8 mouse cellular contexts compared by ENCODE assay signal in genomic region chr14:20707201-20708190, GRCm38 (mm10). TPM values are rescaled to one million over a fixed set of nuclear protein-coding genes. Genes with fewer than 3 reads are reported as not detected.
DNase-seq lines count a peak whose midpoint lies in the region; ATAC-seq and TF ChIP-seq lines count a peak whose summit lies in the region.

Gene Zswim8, plus strand, starts transcription at chr14:20707552.

- H3K4me2 ChIP-seq in CH12.LX (ENCODE audit: insufficient read depth, low read depth, poor library complexity, severe bottlenecking), result peak within 1 kb of the TSS; percentile 64
- peak within 1 kb of the TSS; percentile 81 for H3K4me2 ChIP-seq in forebrain, embryonic 13.5 days
- peak within 1 kb of the TSS; percentile 97 for H3K4me2 ChIP-seq in liver, postnatal 0 days (ENCODE audit: low read depth, low read length)
- H3K4me2 ChIP-seq in neural tube, embryonic 14.5 days (ENCODE audit: low read depth, low read length), result peak within 1 kb of the TSS; percentile 74

- no peaks in the 10 kb centered on the region for H3K9me3 ChIP-seq in CH12.LX (replicated peaks; ENCODE audit: low read length)
- H3K9me3 ChIP-seq in forebrain, embryonic 13.5 days (replicated peaks), result no peaks in the 10 kb centered on the region
- no peaks in the 10 kb centered on the region for H3K9me3 ChIP-seq in liver, postnatal 0 days (ENCODE audit: low read length)
- H3K9me3 ChIP-seq in neural tube, embryonic 14.5 days (ENCODE audit: control insufficient read depth, low read length), result no peaks in the 10 kb centered on the region

- no peak for TF ChIP-seq CTCF in CH12.LX (conservative IDR thresholded peaks at IDR 0.05 in 1 of 2, IDR thresholded peaks at IDR 0.05 in 1 of 2; ENCODE audit: low read depth in 2 of 2, low read length in 2 of 2)
- no peak for TF ChIP-seq CTCF in liver, postnatal 0 days (IDR thresholded peaks at IDR 0.05; ENCODE audit: low read depth)

- WGBS in forebrain, embryonic 13.5 days, result under 1% methylated on average over 72 of the region's 80 CpGs
- WGBS in large intestine, adult 2 months, result under 1% methylated on average over 79 of the region's 80 CpGs
- under 1% methylated on average over 74 of the region's 80 CpGs for WGBS in liver, postnatal 0 days (ENCODE audit: insufficient replicate concordance)
- WGBS in neural tube, embryonic 14.5 days, result under 1% methylated on average over 72 of the region's 80 CpGs

- H3K36me3 ChIP-seq in CH12.LX (replicated peaks in 1 of 2; ENCODE audit: control insufficient read depth in 1 of 2, insufficient read depth in 1 of 2, low read length in 1 of 2), result peaks cover 29 to 45% of the 10 kb centered on the region in 2 experiments
- H3K36me3 ChIP-seq in forebrain, embryonic 13.5 days (ENCODE audit: poor library complexity, severe bottlenecking), result peaks cover 40% of the 10 kb centered on the region
- H3K36me3 ChIP-seq in liver, postnatal 0 days (replicated peaks; ENCODE audit: insufficient read depth, low read length), result peaks cover 20% of the 10 kb centered on the region
- peaks cover 20% of the 10 kb centered on the region for H3K36me3 ChIP-seq in neural tube, embryonic 14.5 days (ENCODE audit: control insufficient read depth, insufficient read depth, low read length)

- peak; percentile 79 for TF ChIP-seq POLR2A in CH12.LX (IDR thresholded peaks at IDR 0.05; ENCODE audit: low read depth, low read length)

- H3K27ac ChIP-seq in CH12.LX (ENCODE audit: insufficient read depth, low read depth), result peak within 1 kb of the TSS; percentile 13; the same call in 1 of the 2 replicates
- H3K27ac ChIP-seq in forebrain, embryonic 13.5 days, result peak within 1 kb of the TSS; percentile 76
- H3K27ac ChIP-seq in liver, postnatal 0 days (ENCODE audit: low read depth), result peak within 1 kb of the TSS; percentile 94
- peak within 1 kb of the TSS; percentile 88 for H3K27ac ChIP-seq in neural tube, embryonic 14.5 days (ENCODE audit: low read depth, low read length)

- peak within 1 kb of the TSS; percentile 83 for H3K9ac ChIP-seq in CH12.LX (ENCODE audit: insufficient read depth, low read depth)
- H3K9ac ChIP-seq in forebrain, embryonic 13.5 days, result peak within 1 kb of the TSS; percentile 94
- peak within 1 kb of the TSS; percentile 98 for H3K9ac ChIP-seq in liver, postnatal 0 days (replicated peaks)
- peak within 1 kb of the TSS; percentile 97 for H3K9ac ChIP-seq in neural tube, embryonic 14.5 days (replicated peaks; ENCODE audit: low read depth, low read length)

- dilution Hi-C loops in CH12.LX (cut with MboI; ENCODE audit: extremely low pct_ligation_motif_present, extremely low pct_unique_long_range_greater_than_20kb, low sequenced_read_pairs), result no loop called here

- in situ Hi-C loops in CH12.LX (cut with MboI; ENCODE audit: low pct_ligation_motif_present, low pct_unique_long_range_greater_than_20kb, low sequenced_read_pairs), result no loop called here

- H3K4me1 ChIP-seq in CH12.LX (ENCODE audit: control insufficient read depth in 1 of 2, insufficient read depth in 2 of 2), result peaks cover 0 to 33% of the 10 kb centered on the region in 2 experiments; a peak in 2 of 4 replicates
- peaks cover 32% of the 10 kb centered on the region for H3K4me1 ChIP-seq in forebrain, embryonic 13.5 days
- H3K4me1 ChIP-seq in liver, postnatal 0 days (ENCODE audit: insufficient read depth), result peaks cover 19% of the 10 kb centered on the region
- peaks cover 17% of the 10 kb centered on the region for H3K4me1 ChIP-seq in neural tube, embryonic 14.5 days (ENCODE audit: control insufficient read depth, insufficient read depth, low read length)

- ATAC-seq in forebrain, embryonic 13.5 days, result peak; percentile 92
- peak; percentile 89 for ATAC-seq in liver, postnatal 0 days
- peak; percentile 95 for ATAC-seq in neural tube, embryonic 14.5 days (ENCODE audit: low read depth)

- no peak for TF ChIP-seq EP300 in CH12.LX (IDR thresholded peaks at IDR 0.05; ENCODE audit: low read length)
- TF ChIP-seq EP300 in liver, postnatal 0 days (IDR thresholded peaks at IDR 0.05; ENCODE audit: low read depth), result no peak

- no peaks in the 10 kb centered on the region for H3K27me3 ChIP-seq in CH12.LX (replicated peaks)
- no peaks in the 10 kb centered on the region for H3K27me3 ChIP-seq in forebrain, embryonic 13.5 days
- no peaks in the 10 kb centered on the region for H3K27me3 ChIP-seq in liver, postnatal 0 days (ENCODE audit: insufficient read depth, low read length)
- peaks cover 3% of the 10 kb centered on the region; the same call in 1 of the 2 replicates for H3K27me3 ChIP-seq in neural tube, embryonic 14.5 days (ENCODE audit: control insufficient read depth, insufficient read depth, low read length)

- no peak for TF ChIP-seq RAD21 in CH12.LX (IDR thresholded peaks at IDR 0.05; ENCODE audit: low read depth, low read length)

- intact Hi-C loops in heart, postnatal 10 days (cut with DNase I), result no loop called here

- H3K79me2 ChIP-seq in CH12.LX (replicated peaks; ENCODE audit: control insufficient read depth, extremely low read depth, insufficient read depth, poor library complexity, severe bottlenecking), result peaks cover 21% of the 10 kb centered on the region

- peak within 1 kb of the TSS; percentile 81 to 87 (median 84) for H3K4me3 ChIP-seq in CH12.LX (replicated peaks in 1 of 3; ENCODE audit: low read depth in 2 of 3, low read length in 2 of 3, poor library complexity in 1 of 3)
- H3K4me3 ChIP-seq in forebrain, embryonic 13.5 days, result peak within 1 kb of the TSS; percentile 92
- H3K4me3 ChIP-seq in liver, postnatal 0 days (ENCODE audit: low read depth, low read length), result peak within 1 kb of the TSS; percentile 97
- peak within 1 kb of the TSS; percentile 99 for H3K4me3 ChIP-seq in neural tube, embryonic 14.5 days (ENCODE audit: low read depth, low read length)

- DNase-seq in CH12.LX (ENCODE audit: extremely low read depth), result peak; percentile 71
- DNase-seq in c-Kit-positive CD71-positive TER-119-positive erythroid progenitor cells, embryonic 14.5 days (ENCODE audit: low spot score), result peak; percentile 78
- DNase-seq in heart, postnatal 10 days, result peak; percentile 93
- peak; percentile 83 for DNase-seq in large intestine, adult 2 months (ENCODE audit: low read depth, low spot score)
- DNase-seq in liver, postnatal 0 days, result peak; percentile 90
- DNase-seq in testis, postnatal 10 days (ENCODE audit: low spot score), result peak; percentile 89

TF ChIP-seq in CH12.LX, 34 proteins besides CTCF, POLR2A, EP300 and RAD21 (continues in another document):
- TF ChIP-seq NELFE (IDR thresholded peaks at IDR 0.05; ENCODE audit: low read depth, low read length) (peak; percentile 86), USF1 (IDR thresholded peaks at IDR 0.05; ENCODE audit: low read depth, low read length) (peak; percentile 70), USF2 (conservative IDR thresholded peaks at IDR 0.05; ENCODE audit: low read depth, low read length) (no peak; the same call in 1 of the 2 replicates), ZNF384 (IDR thresholded peaks at IDR 0.05; ENCODE audit: low read depth, low read length) (no peak), GABPA (IDR thresholded peaks at IDR 0.05; ENCODE audit: insufficient replicate concordance, low read depth, low read length) (no peak), POLR2AphosphoS2 (IDR thresholded peaks at IDR 0.05; ENCODE audit: low read depth, low read length) (no peak), ETS1 (conservative IDR thresholded peaks at IDR 0.05; ENCODE audit: low read depth, low read length) (peak; percentile 57), ZC3H11A (IDR thresholded peaks at IDR 0.05; ENCODE audit: low read depth, low read length) (no peak), TCF12 (IDR thresholded peaks at IDR 0.05; ENCODE audit: low read depth, low read length) (0 out of 2 replicates have a peak, but pooled peaks have one; percentile 49), E2F4 (IDR thresholded peaks at IDR 0.05; ENCODE audit: insufficient replicate concordance, low read depth, low read length) (no peak), MAFK (IDR thresholded peaks at IDR 0.05; ENCODE audit: insufficient replicate concordance, low read length) (no peak), PAX5 (IDR thresholded peaks at IDR 0.05; ENCODE audit: low read length) (no peak), CHD1 (IDR thresholded peaks at IDR 0.05; ENCODE audit: low read depth, low read length) (no peak), ZKSCAN1 (IDR thresholded peaks at IDR 0.05; ENCODE audit: borderline replicate concordance, low read depth, low read length) (no peak), JUN (IDR thresholded peaks at IDR 0.05; ENCODE audit: insufficient read depth, low read depth, low read length) (no peak), ELF1 (IDR thresholded peaks at IDR 0.05; ENCODE audit: low read depth, low read length) (peak; percentile 88), TBP (conservative IDR thresholded peaks at IDR 0.05; ENCODE audit: low read depth, low read length) (no peak; the same call in 1 of the 2 replicates), ZMIZ1 (IDR thresholded peaks at IDR 0.05; ENCODE audit: low read depth, low read length) (peak; percentile 58), SMC3 (IDR thresholded peaks at IDR 0.05; ENCODE audit: low read depth, low read length) (no peak), SIN3A (IDR thresholded peaks at IDR 0.05; ENCODE audit: low read length) (peak; percentile 99), NRF1 (IDR thresholded peaks at IDR 0.05; ENCODE audit: low read depth, low read length) (peak; percentile 35; the same call in 1 of the 2 replicates), MYC (IDR thresholded peaks at IDR 0.05; ENCODE audit: low read depth, low read length) (peak; percentile 87), MAZ (IDR thresholded peaks at IDR 0.05; ENCODE audit: low read depth, low read length) (peak; percentile 58; the same call in 1 of the 2 replicates), JUND (conservative IDR thresholded peaks at IDR 0.05; ENCODE audit: low read depth, low read length) (no peak), KAT2A (IDR thresholded peaks at IDR 0.05; ENCODE audit: insufficient replicate concordance, low read length) (0 out of 2 replicates have a peak, but pooled peaks have one; percentile 79), MAX (IDR thresholded peaks at IDR 0.05; ENCODE audit: low read length) (peak; percentile 78; the same call in 1 of the 2 replicates), RCOR1 (conservative IDR thresholded peaks at IDR 0.05; ENCODE audit: low read depth, low read length) (no peak), BHLHE40 (IDR thresholded peaks at IDR 0.05; ENCODE audit: low read depth, low read length) (peak; percentile 74)

RNA-seq across cellular contexts. Expression of gene Zswim8, which starts in this region (rescaled TPM):
- total RNA-seq in CH12.LX (2012; rRNA removed) (22.6 and 22.8 TPM in 2 replicates), CH12.LX (2014; rRNA removed) (8.7 and 9.5 TPM in 2 replicates)
- 33.9 and 39.6 TPM in 2 replicates for polyA plus RNA-seq in CH12.LX (2012; ENCODE audit: insufficient read length, low read depth)
- polyA plus RNA-seq in forebrain, embryonic 13.5 days (2015; fragmentation: Nextera tagmentation; extraction: Ambion mirVana), result 40.8 and 44.2 TPM in 2 replicates
- total RNA-seq in heart, postnatal 10 days (2021), result 10 to 100 TPM; 68.7 to 71.7 TPM
- polyA plus RNA-seq in large intestine, adult 2 months (2012; rRNA removed), result 75.4 and 111 TPM in 2 replicates
- polyA plus RNA-seq in liver, postnatal 0 days (2015; fragmentation: Nextera tagmentation; extraction: Ambion mirVana), result 5.3 and 6.4 TPM in 2 replicates
- polyA plus RNA-seq in neural tube, embryonic 14.5 days (2014; fragmentation: Nextera tagmentation; extraction: Ambion mirVana), result 49.2 and 52.8 TPM in 2 replicates

Comparison
In these comparisons a context has a peak if more than half of its experiments do, and no peak if none do; other contexts are left out.
1. Peak in every context shown above with its lines: DNase-seq, ATAC-seq, H3K4me3 ChIP-seq and H3K27ac ChIP-seq.
2. H3K27ac ChIP-seq: peak in every context shown above with its lines; median percentile 94 in liver, postnatal 0 days; 88 in neural tube, embryonic 14.5 days; 76 in forebrain, embryonic 13.5 days; 13 in CH12.LX.